Mouse (Mus musculus): ENCODE measurements around the gene Rasa4.
"Not testable (repeated sequence)": the region's sequence is repeated elsewhere in the genome, so short reads cannot be mapped to it uniquely, and the experiment has no call there.

Rasa4 gene

DNA sequence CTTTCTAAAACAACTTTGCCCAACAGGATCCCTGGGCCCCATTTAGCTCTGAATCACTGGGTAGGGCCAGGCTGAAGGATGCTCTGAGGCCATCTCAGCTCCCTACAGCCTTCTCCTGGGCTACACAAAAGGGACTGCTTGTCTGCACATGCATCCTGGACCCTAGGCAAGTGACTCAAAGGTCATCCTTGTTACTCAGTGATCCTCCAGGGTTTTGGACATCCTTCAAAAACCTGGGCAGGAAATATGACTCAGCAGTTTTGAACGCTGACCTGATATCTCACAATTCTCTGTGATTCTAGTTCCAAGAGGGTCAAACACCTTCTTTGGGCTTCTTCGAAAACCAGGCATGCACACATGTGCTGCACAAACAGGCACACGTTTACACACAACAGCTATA is 25.3 kb downstream of the Rasa4 start:
- DNase-seq (ENCODE audit: low read depth, low spot score): no peak

DNA sequence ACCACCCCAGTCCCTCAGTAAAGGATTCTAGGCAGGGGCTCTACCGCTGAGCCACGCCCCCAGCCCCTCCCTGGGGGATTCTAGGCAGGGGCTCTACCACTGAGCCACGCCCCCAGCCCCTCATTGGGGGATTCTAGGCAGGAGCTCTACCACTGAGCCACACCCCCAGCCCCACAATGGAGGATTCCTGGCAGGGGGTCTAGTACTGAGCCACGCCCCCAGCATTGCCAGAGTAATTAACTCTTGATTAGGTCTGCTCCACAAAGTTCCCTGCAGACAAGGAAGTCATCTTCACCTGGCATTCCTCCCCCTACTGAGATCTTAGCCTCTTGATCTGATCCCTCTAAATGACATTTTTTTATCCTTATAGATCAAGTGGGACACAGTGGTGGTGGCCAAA is 29.8 kb downstream of the Rasa4 start:
- not testable (repeated sequence) for DNase-seq (ENCODE audit: low read depth, low spot score)

DNA sequence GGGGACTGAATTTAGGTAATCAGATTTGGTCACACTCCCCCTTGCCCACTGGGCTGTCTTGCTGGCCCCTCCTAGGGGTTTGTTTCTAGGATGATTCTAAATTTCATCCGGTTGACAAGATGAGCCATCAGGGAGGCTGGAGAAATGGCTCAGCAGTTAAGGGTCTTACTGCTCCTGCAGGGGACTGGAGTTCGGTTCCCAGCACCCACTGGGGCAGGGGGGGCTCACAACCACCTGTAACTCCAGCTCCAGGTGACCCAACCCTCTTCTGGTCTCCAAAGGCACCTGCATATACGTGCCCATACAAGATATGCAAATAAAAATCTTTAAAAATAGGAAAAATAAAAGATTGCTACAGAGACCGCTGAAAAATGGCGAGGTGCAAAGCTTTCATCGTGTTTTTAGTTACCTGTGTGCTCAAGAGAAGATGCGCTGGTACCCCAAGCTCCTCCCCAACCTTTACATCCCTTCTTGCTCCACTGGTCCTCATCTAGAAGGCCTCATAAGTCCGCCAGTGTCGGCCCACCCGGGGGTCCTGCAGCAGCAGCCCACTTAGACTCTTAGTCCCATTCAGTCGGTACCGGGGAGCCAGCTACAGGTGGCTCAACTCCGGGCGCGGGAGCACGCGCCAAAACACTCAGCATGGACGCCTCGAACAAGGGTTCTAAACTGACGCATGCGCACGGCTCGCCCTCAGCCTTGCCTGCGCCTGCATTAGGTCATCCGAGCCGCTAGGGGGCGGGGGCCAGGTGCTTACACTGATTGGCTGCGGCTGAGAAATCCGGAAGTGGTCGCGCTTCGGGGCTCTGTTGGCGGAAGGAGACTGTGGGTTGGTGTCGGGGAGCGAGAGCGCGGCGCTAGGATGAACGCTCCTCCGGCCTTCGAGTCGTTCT is 32.4 kb downstream of the Rasa4 start, which contains the start of gene Polr2j:
Gene Polr2j (plus strand): TSS at position 741 of the 893 bp plus-strand sequence.
- DNase-seq (ENCODE audit: low read depth, low spot score): peak; percentile 95

DNA sequence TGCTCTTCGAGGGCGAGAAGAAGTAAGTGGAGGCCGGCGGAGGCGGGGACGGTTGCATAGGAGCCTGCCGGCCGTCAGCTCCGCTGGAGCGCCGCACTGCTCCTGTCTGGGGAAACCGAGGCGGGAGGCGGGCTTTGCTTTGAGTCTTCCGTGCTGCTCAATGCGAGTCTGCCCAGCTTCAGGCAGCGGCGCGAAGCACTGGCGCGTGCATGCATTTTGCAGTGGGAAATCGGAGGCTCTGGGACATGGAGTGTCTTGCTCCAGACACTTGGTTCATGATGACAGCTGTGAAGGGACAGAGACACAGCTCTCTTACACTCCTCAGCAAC is 33.0 kb downstream of the Rasa4 start:
- DNase-seq (ENCODE audit: low read depth, low spot score): no peak

DNA sequence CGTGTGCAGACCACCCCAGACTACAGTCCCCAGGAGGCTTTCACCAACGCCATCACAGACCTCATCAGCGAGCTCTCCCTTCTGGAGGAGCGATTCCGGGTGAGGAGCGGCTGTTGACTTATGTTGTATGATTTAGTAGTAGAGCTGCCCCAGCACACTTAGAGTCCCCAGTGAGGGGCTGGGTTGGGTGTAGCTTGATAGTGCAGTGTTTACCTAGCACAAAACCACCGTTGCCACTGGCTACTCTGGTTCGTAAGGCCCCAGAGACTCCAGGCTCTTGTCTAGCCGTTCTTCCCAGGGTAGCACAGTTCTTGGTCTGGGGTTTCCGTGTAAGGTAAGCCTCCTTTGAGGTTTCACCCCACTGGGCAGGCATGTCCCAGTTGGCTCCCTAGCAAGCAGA is 38.4 kb downstream of the Rasa4 start:
- DNase-seq (ENCODE audit: low read depth, low spot score): no peak

DNA sequence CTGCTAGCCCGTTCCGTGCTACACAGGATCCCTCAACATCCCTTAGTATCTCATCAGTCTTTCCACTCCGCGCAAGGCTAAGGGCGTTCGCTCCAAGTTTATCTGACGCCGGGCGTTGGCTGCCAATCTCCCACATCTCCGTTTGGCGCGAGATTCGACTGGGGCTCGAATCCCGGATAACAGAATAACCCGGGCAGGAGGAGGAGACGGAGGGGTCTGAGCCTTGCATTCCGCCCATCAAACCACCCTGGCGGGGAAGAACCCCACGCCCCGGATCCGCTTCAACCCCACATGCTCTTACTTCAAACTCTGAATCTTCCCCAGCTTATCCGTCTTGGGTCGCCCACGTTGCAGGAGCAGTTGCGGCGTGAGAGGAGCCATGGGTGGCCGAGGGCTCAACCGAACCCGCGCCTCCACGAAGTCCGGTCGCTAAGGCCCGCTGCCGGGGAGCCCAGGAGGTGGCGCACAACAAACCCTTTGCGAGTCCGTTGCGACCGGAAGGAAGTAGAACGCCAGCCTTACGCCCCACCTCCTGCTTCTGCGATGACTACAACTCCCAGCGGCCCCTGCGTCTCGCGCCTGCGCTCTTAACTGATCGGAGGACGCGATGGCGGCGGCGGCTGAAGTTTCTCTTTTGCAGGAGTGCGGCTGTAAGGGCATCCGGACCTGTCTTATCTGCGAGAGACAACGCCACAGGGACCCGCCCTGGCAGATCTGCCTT is 52.0 kb downstream of the Rasa4 start, which contains the start of the genes Lrwd1 and Alkbh4:
Gene Lrwd1 (minus strand): TSS at position 504 of the 721 bp plus-strand sequence.
Gene Alkbh4 (plus strand): TSS at position 576 of the 721 bp plus-strand sequence.
- peak; percentile 93 for DNase-seq (ENCODE audit: low read depth, low spot score)

DNA sequence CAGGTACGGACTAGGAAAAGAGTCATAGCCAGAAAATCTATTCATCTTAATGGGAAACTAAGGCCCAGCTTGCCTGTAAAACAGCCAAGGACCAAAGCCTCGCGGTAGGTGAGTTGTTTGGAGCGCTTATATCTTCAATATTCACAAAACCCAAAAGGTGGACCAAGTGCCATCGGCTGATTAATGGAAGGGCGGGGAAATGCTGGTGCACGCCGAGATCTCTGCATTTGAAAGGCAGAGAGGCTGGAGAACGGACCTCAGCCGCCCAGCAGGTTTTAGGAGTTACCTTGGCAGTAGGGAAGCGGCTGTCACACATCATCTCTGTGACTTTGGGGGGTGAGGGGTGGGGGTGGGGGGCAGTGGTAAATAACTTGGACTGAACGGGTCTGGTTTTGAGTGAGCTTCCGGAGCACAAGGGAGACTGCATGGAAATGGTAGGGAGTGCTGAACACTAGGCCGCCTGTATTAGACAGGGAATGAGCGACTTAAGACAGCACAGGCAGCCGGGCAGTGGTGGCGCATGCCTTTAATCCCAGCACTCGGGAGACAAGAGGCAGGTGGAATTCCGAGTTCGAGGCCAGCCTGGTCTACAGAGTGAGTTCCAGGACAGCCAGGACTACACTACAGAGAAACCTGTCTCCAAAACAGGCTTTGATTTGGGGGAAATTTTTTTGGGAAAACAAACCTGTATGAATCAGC is 52.7 kb downstream of the Rasa4 start:
- no peak for DNase-seq (ENCODE audit: low read depth, low spot score)

DNA sequence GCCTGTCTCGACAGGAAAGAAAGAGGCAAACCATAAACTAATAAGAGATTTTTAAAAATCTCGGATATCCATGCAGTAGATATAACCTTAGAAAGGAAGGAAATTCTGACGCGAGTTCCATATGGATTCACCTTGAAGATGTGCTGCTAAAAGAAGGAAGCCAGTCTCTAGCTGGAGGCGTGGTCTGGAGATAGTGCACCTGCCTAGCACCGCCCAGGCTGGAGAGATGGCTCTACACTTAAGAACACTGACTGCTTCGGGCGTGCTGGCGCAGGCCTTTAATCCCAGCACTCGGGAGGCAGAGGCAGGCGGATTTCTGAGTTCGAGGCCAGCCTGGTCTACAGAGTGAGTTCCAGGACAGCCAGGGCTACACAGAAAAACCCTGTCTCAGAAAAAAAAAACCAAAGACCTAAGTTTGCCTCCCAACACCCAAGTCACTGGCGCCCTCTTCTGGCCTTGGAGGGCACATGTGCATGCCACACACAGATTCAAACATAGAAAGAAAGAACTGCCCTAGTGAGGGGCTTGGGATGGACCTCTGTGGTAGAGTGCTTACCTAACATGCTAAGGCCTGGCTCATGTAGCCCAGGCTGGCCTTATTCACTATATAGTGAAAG is 54.0 kb downstream of the Rasa4 start:
- no peak for DNase-seq (ENCODE audit: low read depth, low spot score)

DNA sequence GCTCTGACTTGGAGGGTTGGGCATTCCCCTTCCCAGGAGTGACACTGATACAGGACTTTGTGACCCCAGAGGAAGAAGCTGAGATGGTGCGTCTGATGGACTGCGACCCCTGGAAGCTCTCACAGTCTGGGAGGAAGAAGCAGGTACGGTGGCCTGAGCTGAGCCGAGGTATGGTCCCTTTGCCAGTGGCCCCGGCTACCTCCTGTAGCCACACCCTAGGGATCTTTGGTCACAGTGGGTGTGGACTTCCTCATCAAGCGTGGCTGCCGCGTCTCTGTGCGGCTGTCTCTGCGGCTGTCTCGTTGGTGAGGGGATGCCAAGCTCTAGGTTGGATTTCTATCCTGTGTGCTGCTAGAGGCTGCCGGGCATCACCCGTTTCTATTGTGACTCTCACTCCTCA is 55.7 kb downstream of the Rasa4 start:
- DNase-seq (ENCODE audit: low read depth, low spot score): no peak

DNA sequence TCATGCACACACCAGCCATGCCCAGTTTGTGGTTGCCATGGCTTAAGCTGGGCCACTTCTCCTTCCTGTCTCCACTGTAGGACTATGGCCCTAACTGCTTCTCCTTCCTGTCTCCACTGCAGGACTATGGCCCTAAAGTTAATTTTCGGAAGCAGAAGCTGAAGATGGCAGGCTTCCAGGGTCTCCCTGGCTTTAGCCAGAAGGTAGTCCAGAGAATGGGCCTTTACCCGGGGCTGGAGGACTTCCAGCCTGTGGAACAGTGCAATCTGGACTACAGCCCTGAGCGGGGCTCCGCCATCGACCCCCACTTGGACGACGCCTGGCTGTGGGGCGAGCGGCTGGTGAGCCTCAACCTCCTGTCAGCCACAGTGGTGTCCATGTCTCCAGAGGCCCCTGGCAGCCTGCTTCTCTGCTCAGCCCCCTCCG is 56.4 kb downstream of the Rasa4 start:
- DNase-seq (ENCODE audit: low read depth, low spot score): peak; percentile 30

DNA sequence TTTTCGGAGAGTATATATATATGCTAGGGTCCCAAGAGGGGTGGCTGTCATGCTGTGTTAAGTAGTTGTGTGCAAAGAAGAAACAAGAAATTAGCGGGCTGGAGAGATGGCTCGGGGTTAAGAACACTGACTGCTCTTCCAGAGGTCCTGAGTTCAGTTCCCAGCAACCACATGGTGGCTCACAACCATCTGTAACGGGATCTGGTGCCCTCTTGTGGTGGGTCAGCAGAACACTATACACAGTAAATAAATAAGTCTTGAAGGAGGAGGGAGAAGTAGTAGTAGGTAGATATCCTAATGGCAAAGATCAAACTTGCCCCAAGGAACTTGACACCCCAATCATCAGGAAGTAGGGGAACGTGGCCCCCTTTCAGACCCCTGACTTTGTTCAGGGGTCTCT is 59.0 kb downstream of the Rasa4 start:
- no peak for DNase-seq (ENCODE audit: low read depth, low spot score)

DNA sequence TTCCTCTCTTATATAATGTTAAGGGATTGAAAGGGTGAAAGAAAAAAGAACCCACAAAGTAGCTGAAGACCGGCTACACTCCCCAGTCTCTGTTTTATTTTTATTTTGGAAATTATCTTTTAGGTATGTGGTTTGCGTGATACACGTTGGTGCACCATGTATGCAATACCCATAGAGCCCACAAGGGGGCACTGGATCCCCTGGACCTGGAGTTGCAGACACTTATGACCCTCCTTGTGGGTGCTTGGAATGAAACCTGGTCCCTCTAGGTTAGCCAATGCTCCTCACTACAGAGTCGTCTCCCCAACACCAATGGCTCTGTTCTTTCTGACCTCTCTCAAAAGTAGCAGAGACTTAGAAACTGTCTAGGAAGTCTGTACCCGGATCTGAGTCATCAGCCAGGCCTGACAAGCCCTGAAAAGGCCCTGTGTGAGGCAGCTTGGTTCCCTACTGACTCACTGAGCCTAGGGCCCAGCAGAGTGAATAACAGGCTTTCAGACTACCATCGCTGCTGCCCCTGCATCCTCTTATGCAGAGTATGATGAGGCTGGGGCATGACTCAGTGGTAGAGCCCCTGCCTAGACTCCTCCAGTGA is 59.5 kb downstream of the Rasa4 start:
- no peak for DNase-seq (ENCODE audit: low read depth, low spot score)

DNA sequence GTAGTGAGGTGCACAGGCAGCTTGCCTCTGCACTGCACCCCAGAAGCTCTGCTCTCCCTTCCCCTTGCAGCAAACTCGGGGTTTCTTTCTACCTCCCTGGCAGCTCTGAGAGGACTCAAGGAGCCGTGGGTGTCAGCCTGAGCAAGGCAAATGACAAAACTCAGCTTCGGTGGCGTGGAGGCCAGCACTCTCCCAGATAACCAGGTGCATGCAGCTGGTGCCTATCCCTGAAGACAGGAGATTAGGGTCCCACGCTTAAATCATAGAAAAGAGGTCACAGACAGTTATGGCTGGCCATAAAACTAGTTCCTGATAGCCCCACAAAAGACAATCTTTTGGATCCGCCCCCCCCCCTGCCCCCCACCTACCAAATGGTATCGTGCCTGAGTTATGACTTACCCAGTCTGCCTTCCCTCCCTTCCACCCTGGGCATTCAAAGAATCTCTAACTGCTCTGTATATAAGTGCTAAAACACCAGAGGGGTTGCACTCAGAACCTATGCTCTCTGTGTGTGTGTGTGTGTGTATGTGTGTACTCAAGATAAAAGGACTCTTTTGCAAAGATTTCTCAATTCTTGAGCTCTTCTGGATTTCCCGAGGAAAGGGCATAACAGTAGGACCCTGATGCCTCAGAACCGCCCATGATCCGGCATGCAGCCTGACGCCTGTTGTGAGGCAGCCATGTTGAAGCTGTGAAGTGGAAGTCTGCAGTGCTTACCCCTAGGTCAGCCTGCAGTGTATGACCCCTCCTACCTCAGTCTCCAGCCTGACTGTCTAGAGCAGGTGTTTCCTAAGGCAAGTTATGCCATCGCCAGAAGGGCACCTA is 61.1 kb downstream of the Rasa4 start:
- no peak for DNase-seq (ENCODE audit: low read depth, low spot score)

DNA sequence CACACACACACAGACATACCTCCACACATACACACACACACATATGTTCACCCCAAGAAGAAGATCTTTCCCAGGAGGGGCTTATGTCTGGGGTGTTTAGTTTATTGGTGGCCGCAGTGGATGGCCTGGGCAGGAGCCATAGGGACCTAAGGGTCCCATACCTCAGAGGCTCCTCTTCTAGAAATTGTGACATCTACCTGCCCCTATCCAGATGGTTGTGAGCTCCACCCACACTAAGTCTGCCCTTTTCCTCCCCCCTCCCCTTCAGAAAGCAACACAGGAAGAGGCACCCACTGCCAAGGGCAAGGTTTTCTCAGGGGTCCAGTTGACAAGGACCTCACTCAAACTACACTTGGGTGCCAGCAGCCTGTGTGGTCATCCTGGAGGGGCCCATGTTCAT is 63.2 kb downstream of the Rasa4 start:
- no peak for DNase-seq (ENCODE audit: low read depth, low spot score)

DNA sequence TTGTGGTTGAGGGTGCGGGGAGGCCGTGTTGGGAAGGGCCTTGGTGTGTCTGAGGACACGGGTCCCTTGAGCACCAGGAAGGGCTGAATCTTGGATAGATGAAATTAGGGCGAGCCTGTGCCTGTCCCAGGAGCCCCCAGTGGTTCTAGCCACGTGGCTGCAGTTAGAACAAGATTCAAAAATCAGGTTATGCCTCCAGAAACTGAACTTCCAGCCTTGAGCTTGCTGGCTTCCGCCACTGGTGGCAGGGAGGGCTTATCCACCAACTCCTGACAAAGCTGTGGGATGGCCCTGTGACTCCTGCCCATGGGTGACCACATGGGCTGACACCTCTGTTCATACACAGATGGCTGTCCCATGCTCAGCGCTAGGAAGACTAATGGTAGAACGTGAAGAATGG is 64.0 kb downstream of the Rasa4 start:
- DNase-seq (ENCODE audit: low read depth, low spot score): no peak

DNA sequence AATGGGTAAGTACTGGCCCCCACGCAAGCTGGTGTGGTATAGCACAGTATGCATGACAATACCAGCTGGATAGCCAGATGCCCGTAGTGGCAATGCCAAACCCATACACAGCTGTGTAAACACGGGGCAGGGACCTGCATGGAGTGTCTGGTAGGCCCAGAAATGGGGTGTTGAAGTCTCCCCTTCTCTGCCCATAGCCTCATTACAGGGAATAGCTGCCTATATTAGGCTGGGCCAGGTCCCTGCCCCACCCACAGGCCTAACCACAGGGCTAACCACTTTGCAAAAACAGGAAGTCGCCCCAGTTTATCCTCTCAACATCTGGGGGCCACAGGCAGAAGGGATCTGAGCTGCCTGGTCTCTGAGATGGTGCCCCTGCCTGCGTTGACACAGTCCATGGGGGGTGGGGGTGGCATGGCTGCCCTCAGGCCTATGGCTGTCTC is 65.4 kb downstream of the Rasa4 start:
- DNase-seq (ENCODE audit: low read depth, low spot score): not testable (repeated sequence)

DNA sequence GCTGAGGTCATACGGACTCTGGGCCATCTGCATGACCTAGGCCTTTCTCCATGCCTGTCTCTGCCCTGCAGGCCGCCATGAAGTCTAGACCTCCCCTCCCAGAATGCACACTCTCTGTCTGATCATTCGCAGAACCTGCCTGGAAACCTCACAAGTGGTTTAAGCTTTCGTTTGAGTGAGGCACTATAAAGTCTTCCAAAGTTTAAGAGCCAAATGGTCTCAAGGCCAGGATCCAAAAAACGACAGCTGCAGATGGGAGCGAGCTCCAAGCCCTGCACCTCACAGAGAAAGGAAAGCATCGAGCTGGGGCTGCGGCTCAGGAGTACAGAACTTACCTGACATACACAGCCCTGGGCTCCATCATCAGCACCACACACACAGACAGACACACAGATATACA is 68.6 kb downstream of the Rasa4 start:
- DNase-seq (ENCODE audit: low read depth, low spot score): peak; percentile 24

DNA sequence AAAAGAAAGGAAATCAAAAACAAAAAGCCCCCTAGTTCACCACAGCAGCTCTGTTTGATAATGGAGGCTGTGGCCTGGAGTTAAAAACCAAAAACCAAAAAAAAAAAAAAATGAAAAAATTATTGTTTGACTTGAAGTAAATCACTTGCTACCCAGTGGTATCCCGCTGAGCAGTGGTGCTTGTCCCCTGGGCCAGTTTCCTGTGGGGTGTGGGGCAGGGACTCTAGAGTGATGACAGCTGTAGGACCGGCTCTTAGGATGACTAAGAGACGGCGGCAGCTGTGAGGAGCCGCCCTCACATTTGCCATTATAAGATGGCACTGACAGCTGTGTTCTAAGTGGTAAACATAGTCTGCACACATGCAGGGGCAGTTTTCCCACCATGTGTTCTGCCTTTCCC is 71.7 kb downstream of the Rasa4 start:
- DNase-seq (ENCODE audit: low read depth, low spot score): no peak

DNA sequence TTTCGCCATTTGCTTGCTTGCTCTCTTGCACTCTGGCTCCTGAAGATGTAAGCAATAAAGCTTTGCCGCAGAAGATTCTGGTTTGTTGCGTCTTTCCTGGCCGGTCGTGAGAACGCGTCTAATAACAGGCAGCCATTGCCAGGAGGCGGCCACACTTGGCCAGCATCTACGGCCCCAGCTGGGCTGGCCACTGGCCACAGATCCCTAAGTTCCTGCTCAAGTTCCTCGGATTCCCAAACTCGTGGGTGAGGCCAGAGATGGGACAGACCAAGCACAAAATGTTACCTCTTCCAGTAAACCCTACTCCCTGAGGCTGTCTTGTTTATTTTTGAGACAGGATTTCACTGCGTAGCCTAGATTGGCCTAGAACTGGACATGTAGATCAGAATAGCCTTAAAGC is 76.4 kb downstream of the Rasa4 start:
- DNase-seq (ENCODE audit: low read depth, low spot score): peak; percentile 72

All from skeletal muscle tissue, adult 2 months (tissue).